Mouse (Mus musculus): ENCODE measurements around the gene Rapgef2.

DNA sequence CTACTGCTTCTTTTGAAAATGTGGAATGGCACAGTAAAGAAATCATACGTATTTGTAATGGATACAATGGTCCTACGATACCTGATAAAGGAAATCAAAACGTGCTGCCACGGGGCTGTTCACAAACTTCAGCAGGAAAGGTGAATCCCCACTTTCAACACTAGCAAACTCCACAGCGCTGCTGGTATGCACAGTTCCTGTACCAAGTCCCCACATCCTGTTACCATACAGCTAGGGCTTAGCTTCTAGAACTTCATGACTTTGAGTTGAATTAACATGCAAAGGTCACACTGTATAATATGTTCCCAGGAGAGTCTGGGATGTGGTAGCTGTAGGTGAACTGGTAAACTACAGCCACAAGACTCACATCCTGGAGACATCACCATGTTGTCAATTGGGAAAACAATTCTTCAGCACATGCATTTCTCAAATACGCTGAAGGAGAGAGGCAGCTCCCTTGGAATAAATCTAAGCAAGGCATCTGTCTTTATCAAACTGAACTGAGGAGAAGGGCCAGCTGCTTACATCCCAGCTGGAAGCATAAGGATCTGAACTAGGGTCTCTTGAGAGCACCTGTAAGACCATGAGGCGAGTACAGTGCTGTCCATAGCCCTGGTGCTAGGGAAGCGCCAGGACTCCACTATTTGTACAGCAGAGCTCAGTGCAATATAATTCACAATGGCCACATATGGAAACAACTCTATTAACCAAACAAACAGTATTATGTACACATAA is 109.0 kb downstream of the Rapgef2 start:
- TF ChIP-seq CTCF (IDR thresholded peaks at IDR 0.05; ENCODE audit: low read depth), result no peak
- no peak for TF ChIP-seq EP300 (IDR thresholded peaks at IDR 0.05; ENCODE audit: low read depth)

Data from liver, embryonic 14.5 days (tissue).